Mouse (Mus musculus) embryonic fibroblast, embryonic 13.5 days (primary cell): ENCODE measurements around the gene Gpkow.

Experiments
- CTCF ChIP-seq: IDR thresholded peaks from 2 replicates; pipeline ENCODE4 v1.5.1; 2011; ENCODE audit warnings: mild to moderate bottlenecking, control low read depth, low read length, moderate library complexity, borderline replicate concordance; ENCODE audit not compliant: insufficient read depth
- POLR2A ChIP-seq: IDR thresholded peaks from 2 replicates; pipeline ENCODE4 v1.6.1; 2011; ENCODE audit warnings: low read depth, mild to moderate bottlenecking, control low read depth, low read length, moderate library complexity

- no peak for TF ChIP-seq POLR2A
- TF ChIP-seq CTCF: no peak
These were observed 28.9 kb downstream of the Gpkow start for GRCm38 (mm10) chrX:7725841-7726240.
